Mouse (Mus musculus) thymus, adult 2 months (tissue): ENCODE measurements around the gene Olfr694.

Experiments
- CTCF ChIP-seq: fragments of 200-500 bp; IDR thresholded peaks from 2 replicates; pipeline ENCODE4 v1.5.1; 2012; ENCODE audit warnings: mild to moderate bottlenecking, control low read depth, low read length, moderate library complexity, borderline replicate concordance; ENCODE audit not compliant: control insufficient read depth, poor library complexity, insufficient read depth; ENCODE audit errors: extremely low read depth
- POLR2A ChIP-seq: fragments of 200-500 bp; IDR thresholded peaks from 2 replicates; pipeline ENCODE4 v1.6.1; 2012; ENCODE audit warnings: mild to moderate bottlenecking, low read length, control low read depth, moderate library complexity; ENCODE audit not compliant: control insufficient read depth, poor library complexity, insufficient read depth; ENCODE audit errors: extremely low read depth

DNA sequence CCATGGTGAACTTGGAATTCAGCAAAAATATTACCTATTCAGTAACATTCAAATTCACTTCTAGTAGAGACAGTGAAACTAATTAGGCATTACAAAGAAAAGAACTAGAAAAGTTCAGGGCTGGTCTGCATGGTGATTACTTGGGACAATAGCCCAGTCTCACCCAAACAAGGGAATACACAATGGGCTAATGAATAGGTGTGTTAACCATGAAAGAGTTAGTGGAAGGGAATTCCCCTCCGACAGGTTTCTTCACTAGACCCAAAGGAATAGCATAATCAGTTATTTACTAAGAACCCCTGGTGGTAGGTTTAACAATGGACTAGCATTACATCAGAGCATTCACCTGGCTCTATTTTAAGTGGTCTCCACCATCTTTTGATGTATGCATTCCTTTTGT lies 46.4 kb downstream of the Olfr694 start:
- TF ChIP-seq POLR2A, result no peak
- no peak for TF ChIP-seq CTCF
